Mouse (Mus musculus): ENCODE measurements around the gene Ngdn. TPM values are rescaled to one million over a fixed set of nuclear protein-coding genes. Genes with fewer than 3 reads are reported as not detected.
"Not testable (repeated sequence)": the region's sequence is repeated elsewhere in the genome, so short reads cannot be mapped to it uniquely, and the experiment has no call there.

Ngdn gene
- 89.3 and 91.6 TPM in 2 replicates for polyA plus RNA-seq (2016; fragmentation: Nextera tagmentation; extraction: Ambion mirVana)

GRCm38 (mm10) chr14:55014991-55015766 is at the start of gene Ngdn:
Ngdn (plus strand) TSS chr14:55015454.
- H3K36me3 ChIP-seq = peaks cover 27% of the 10 kb centered on the region
- under 1% methylated on average over 36 of the region's 36 CpGs for WGBS

DNA sequence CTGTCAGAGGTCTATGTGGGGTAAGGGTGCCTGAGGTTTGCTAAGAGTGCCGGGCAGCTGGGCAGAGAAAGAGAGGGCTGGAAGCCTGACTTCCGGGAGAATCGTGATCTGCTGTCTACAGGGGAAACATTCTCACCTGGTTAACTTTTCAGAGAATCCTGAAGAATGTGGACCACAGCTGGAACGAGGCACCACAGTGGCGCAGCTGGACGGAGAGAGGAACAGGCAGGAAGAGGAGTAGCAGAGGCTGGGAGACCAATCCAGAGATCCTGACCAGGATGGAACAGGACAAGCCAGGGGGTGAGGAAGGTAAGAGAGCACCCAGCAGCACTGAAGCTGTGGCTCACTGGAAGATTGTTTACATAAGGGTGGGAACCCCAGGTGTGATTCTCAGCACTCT is 49.6 kb upstream of the Ngdn start:
- H3K36me3 ChIP-seq = no peaks in the 10 kb centered on the region
- H3K4me3 ChIP-seq = no peak overlapping the region
- H3K9me3 ChIP-seq (replicated peaks) = no peaks in the 10 kb centered on the region
- peaks cover 5% of the 10 kb centered on the region for H3K4me1 ChIP-seq
- DNase-seq (ENCODE audit: low spot score) = no peak
- no peak overlapping the region for H3K27ac ChIP-seq (replicated peaks)
- H3K27me3 ChIP-seq (ENCODE audit: low read depth, poor library complexity, severe bottlenecking) = no peaks in the 10 kb centered on the region
- 76% methylated on average over 6 of the region's 6 CpGs for WGBS

More at GRCm38 (mm10) chr14:55014991-55015766, at the start of gene Ngdn:
- Histone ChIP-seq H3K4me3 (peak within 1 kb of the TSS; percentile 86), H3K27ac (replicated peaks) (peak within 1 kb of the TSS; percentile 95), H3K9me3 (replicated peaks) (no peaks in the 10 kb centered on the region), H3K4me1 (peaks cover 25% of the 10 kb centered on the region), H3K27me3 (ENCODE audit: low read depth, poor library complexity, severe bottlenecking) (no peaks in the 10 kb centered on the region)
- peak; percentile 98 for DNase-seq (ENCODE audit: low spot score)

- 79% methylated on average over 7 of the region's 7 CpGs for WGBS
- no peak within 1 kb of the TSS for H3K4me3 ChIP-seq
- no peaks in the 10 kb centered on the region for H3K9me3 ChIP-seq (replicated peaks)
- H3K27ac ChIP-seq (replicated peaks) = no peak within 1 kb of the TSS
- no peak for DNase-seq (ENCODE audit: low spot score)
- H3K4me1 ChIP-seq = no peaks in the 10 kb centered on the region
- H3K36me3 ChIP-seq = no peaks in the 10 kb centered on the region
- H3K27me3 ChIP-seq (ENCODE audit: low read depth, poor library complexity, severe bottlenecking) = no peaks in the 10 kb centered on the region
These were observed 48.8 kb upstream of the Ngdn start, which contains the start of gene Myh6 for GRCm38 (mm10) chr14:54966320-54966977. Myh6 (minus strand) TSS chr14:54966927.

DNA sequence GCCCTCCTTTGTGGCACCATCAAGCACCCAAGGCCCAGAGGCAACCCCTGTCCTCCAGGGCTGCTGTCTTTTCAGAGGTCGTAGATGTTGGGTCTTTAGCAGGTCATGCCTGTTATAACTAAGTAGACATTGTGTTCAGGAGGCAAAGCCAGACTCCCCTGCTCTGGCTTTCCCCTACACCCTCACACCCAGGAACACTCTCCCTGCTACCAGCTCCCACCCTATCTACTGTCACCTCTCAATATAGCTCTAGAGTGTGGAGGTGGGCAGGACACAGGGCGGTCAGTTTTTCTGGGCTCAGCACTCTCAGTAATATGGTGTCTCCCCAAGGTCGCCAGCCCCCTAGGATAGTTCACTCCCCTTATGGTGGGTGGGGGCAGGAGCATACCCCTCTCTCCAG is 47.4 kb upstream of the Ngdn start:
- DNase-seq (ENCODE audit: low spot score) = no peak
- H3K27me3 ChIP-seq (ENCODE audit: low read depth, poor library complexity, severe bottlenecking) = no peaks in the 10 kb centered on the region
- 80% methylated on average over 3 of the region's 3 CpGs for WGBS

GRCm38 (mm10) chr14:54968344-54968743 is 46.9 kb upstream of the Ngdn start:
- Histone ChIP-seq H3K4me3 (no peak overlapping the region), H3K9me3 (replicated peaks) (no peaks in the 10 kb centered on the region)

More for the DNA sequence above, 47.4 kb upstream of the Ngdn start:
- Histone ChIP-seq H3K36me3 (no peaks in the 10 kb centered on the region), H3K4me1 (no peaks in the 10 kb centered on the region), H3K4me3 (no peak overlapping the region), H3K27ac (replicated peaks) (no peak overlapping the region), H3K9me3 (replicated peaks) (no peaks in the 10 kb centered on the region)

GRCm38 (mm10) chr14:54972786-54973185 is 42.5 kb upstream of the Ngdn start:
- not testable (repeated sequence) for H3K27me3 ChIP-seq (ENCODE audit: low read depth, poor library complexity, severe bottlenecking); H3K9me3 ChIP-seq (replicated peaks); DNase-seq (ENCODE audit: low spot score); H3K36me3 ChIP-seq; H3K4me3 ChIP-seq; H3K27ac ChIP-seq (replicated peaks)
- H3K4me1 ChIP-seq = peaks cover 16% of the 10 kb centered on the region
- WGBS = 87% methylated on average over 11 of the region's 11 CpGs

More at GRCm38 (mm10) chr14:54968344-54968743, 46.9 kb upstream of the Ngdn start:
- Histone ChIP-seq H3K4me1 (no peaks in the 10 kb centered on the region), H3K27me3 (ENCODE audit: low read depth, poor library complexity, severe bottlenecking) (no peaks in the 10 kb centered on the region), H3K27ac (replicated peaks) (no peak overlapping the region), H3K36me3 (no peaks in the 10 kb centered on the region)
- no peak for DNase-seq (ENCODE audit: low spot score)

DNA sequence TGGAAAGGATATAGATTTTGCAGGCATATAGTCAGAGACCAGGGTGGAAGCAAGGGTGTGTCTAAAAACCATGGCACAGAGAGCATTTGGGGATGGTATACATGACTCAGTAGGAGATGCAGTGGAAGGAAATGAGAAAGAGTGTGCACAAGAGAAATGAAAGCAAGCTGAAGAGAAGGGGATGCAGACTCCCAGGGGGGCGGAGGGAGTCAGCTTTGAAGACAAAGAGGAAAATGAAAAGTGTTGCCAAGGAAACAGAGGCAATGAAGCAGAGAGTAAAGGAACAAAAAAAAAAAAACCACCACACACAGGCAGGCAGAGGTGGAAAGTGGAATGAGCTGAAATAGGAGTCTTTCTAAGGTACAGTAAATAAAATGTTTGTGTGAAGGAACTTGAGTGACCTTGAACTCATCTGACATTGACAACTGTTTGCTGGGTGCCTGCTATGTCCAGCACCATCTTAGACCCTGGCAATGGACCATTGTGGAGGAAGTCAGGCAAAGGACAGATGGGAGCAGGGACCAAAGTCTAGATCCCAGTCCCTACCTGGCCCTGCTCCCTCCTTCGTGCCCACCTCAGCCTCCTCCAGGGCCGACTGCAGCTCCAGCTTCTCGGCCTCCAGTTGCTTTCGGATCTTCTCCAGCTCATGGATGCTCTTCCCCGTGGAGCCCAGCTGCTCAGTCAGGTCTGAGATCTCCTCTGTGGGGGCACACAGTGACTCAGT is 41.0 kb upstream of the Ngdn start:
- no peak overlapping the region for H3K4me3 ChIP-seq
- no peaks in the 10 kb centered on the region for H3K36me3 ChIP-seq
- peaks cover 4% of the 10 kb centered on the region; the same call in 1 of the 2 replicates for H3K27me3 ChIP-seq (ENCODE audit: low read depth, poor library complexity, severe bottlenecking)
- peak overlapping the region; percentile 68; the same call in 1 of the 2 replicates for H3K27ac ChIP-seq (replicated peaks)
- no peak for DNase-seq (ENCODE audit: low spot score)
- 76% methylated on average over 6 of the region's 6 CpGs for WGBS
- H3K9me3 ChIP-seq (replicated peaks) = no peaks in the 10 kb centered on the region
- peaks cover 16% of the 10 kb centered on the region for H3K4me1 ChIP-seq

DNA sequence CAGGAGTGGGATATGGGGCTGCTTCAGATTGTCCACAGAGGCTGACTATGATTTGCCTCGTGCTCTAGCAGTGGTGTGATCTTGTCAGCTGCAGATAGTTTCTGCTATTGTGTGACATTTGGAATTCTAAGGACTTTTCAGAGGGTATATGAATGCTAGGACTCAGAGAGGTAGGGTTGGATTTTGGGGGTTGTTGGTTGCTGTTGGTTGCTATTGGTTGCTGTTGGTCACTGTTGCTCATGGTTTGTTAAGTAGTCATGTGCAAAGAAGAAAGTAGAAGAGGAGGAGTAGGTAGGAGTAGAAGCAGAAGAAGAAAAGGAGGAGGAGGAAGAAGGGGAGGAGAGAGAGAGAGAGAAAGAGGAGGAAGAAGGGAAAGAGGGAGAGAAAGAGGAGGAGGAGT is 38.6 kb upstream of the Ngdn start, which contains the start of gene Gm17428:
Gm17428 (plus strand) TSS at position 301 of the 400 bp plus-strand sequence.
- 95% methylated on average over 1 of the region's 1 CpGs for WGBS
- Histone ChIP-seq H3K9me3 (replicated peaks) (no peaks in the 10 kb centered on the region), H3K27ac (replicated peaks) (no peak within 1 kb of the TSS), H3K4me1 (peaks cover 16% of the 10 kb centered on the region), H3K36me3 (no peaks in the 10 kb centered on the region), H3K27me3 (ENCODE audit: low read depth, poor library complexity, severe bottlenecking) (peaks cover 4% of the 10 kb centered on the region; the same call in 1 of the 2 replicates), H3K4me3 (no peak within 1 kb of the TSS)
- DNase-seq (ENCODE audit: low spot score) = no peak

DNA sequence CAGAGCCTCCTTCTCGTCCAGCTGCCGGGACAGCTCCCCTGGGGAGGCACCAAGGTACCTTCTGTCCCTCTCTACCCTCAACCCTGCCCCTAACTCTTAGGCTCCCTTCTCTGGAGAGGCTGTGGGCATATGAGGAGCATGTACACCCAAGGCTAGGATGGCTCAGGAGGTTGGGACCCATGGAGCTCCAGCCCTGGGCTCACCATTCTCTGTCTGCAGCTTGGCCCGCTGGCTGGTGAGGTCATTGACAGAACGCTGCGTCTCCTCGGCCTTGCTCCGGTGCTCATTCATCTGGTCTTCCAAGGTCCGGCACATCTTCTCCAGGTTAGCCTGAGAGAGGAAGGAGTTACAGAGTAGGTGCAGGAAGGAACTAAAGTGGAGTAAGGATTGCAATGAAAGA is 36.6 kb upstream of the Ngdn start:
- H3K36me3 ChIP-seq = no peaks in the 10 kb centered on the region
- H3K27ac ChIP-seq (replicated peaks) = no peak overlapping the region
- no peak for DNase-seq (ENCODE audit: low spot score)
- H3K4me1 ChIP-seq = peaks cover 14% of the 10 kb centered on the region
- WGBS = 86% methylated on average over 8 of the region's 8 CpGs
- peaks cover 4% of the 10 kb centered on the region; the same call in 1 of the 2 replicates for H3K27me3 ChIP-seq (ENCODE audit: low read depth, poor library complexity, severe bottlenecking)
- H3K9me3 ChIP-seq (replicated peaks) = no peaks in the 10 kb centered on the region
- no peak overlapping the region for H3K4me3 ChIP-seq

DNA sequence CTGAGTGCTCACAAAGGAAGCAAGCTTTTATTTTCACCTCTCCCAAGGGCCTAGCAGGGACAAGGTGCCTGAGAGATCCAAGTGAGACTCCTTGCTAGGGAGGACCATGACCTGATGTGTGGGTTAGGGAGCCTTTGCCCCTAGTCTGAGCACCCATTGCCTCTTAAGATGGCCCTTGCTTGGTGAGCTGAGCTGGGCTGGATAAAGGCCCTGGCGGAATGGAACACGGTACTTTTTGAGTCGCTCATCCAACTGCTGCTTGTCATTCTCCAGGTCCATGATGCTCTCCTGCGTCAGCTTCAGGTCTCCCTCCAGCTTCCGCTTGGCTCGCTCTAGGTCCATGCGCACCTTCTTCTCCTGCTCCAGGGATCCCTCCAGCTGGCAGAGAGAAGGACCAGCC is 33.3 kb upstream of the Ngdn start:
- peaks cover 4% of the 10 kb centered on the region; the same call in 1 of the 2 replicates for H3K27me3 ChIP-seq (ENCODE audit: low read depth, poor library complexity, severe bottlenecking)
- H3K9me3 ChIP-seq (replicated peaks) = no peaks in the 10 kb centered on the region
- no peaks in the 10 kb centered on the region for H3K4me1 ChIP-seq
- DNase-seq (ENCODE audit: low spot score) = no peak
- H3K36me3 ChIP-seq = no peaks in the 10 kb centered on the region
- H3K27ac ChIP-seq (replicated peaks) = no peak overlapping the region
- WGBS = 94% methylated on average over 7 of the region's 7 CpGs
- H3K4me3 ChIP-seq = no peak overlapping the region

- WGBS = 89% methylated on average over 9 of the region's 9 CpGs
- DNase-seq (ENCODE audit: low spot score); H3K36me3 ChIP-seq; H3K4me1 ChIP-seq; H3K9me3 ChIP-seq (replicated peaks); H3K4me3 ChIP-seq; H3K27ac ChIP-seq (replicated peaks): not testable (repeated sequence)
- H3K27me3 ChIP-seq (ENCODE audit: low read depth, poor library complexity, severe bottlenecking) = peaks cover 15% of the 10 kb centered on the region
These were observed 26.8 kb upstream of the Ngdn start for GRCm38 (mm10) chr14:54988350-54988874.

GRCm38 (mm10) chr14:54988882-54989281 is 26.4 kb upstream of the Ngdn start:
- Histone ChIP-seq H3K36me3 (no peaks in the 10 kb centered on the region), H3K27me3 (ENCODE audit: low read depth, poor library complexity, severe bottlenecking) (peaks cover 20% of the 10 kb centered on the region), H3K27ac (replicated peaks) (no peak overlapping the region), H3K4me3 (no peak overlapping the region), H3K9me3 (replicated peaks) (no peaks in the 10 kb centered on the region), H3K4me1 (peaks cover 13% of the 10 kb centered on the region)
- 94% methylated on average over 13 of the region's 13 CpGs for WGBS
- no peak for DNase-seq (ENCODE audit: low spot score)

Data from midbrain, embryonic 10.5 days (tissue).